Mouse (Mus musculus) large intestine, adult 2 months (tissue): ENCODE data around the gene Ear6. TPM values are rescaled to one million over a fixed set of nuclear protein-coding genes. Genes with fewer than 3 reads are reported as not detected.
"Not testable (repeated sequence)": the region's sequence is repeated elsewhere in the genome, so short reads cannot be mapped to it uniquely, and the experiment has no call there.

Experiments used
- DNase-seq: peaks from one replicate; pipeline ENCODE4 v3.0.0-alpha.2; 2012; ENCODE audit warnings: low read depth, low spot score
- WGBS: fragments of 180-500 bp; shearing (Covaris S2); methylation state at CpG from one replicate; pipeline ENCODE4 v1.1.7; 2018; 5-methylcytosine and 5-hydroxymethylcytosine counted together
- polyA plus RNA-seq: library from polyadenylated mRNA; depleted of rRNA; stranded (reverse); fragments of >200 nt; gene quantifications from 2 replicates; pipeline ENCODE4 v1.2.3, GENCODE M21; 2012; rRNA removed

Gene Ear6
- polyA plus RNA-seq = not detected in 2 replicates

DNA sequence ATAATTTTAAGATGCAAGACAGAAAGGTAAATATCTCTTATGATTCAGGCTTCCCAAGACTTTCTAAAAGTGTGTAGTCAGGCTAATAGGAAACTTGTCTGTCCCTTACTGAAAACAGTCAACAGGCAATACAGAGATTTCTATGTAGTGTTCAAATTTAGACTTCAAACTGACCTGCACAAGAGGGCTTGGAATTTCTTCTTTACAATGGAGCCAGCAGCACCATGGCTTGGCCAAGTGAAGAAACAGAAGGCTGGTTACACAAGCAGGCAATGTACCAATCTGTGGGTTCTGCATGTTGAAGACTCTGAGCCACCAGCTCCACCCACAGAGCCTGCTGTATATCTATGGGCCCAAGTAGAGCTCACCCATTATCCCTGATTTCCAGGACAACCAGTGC, at the start of gene Ear6:
Gene Ear6 (plus strand): TSS at position 301 of the 400 bp plus-strand sequence.
- DNase-seq = no peak

DNA sequence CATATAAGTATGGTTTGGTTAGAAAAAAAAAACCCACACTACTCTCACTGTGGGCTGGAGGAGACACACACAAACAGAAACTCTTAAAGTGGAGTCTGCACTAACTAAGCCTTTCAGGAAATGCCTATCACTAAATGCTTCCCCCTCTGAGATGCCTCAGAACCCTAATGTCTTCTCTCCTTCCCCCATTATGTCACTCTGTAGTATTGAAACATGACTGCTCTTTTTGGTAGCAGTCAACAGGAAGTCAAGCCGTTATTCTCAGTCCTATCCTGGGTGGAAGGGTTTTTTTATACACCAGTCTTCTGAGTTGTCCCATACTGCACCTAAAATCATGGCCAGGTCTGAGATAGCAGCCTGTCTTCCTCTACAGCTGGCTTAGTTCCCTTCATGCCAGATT, 26.9 kb upstream of the Ear6 start:
- no peak for DNase-seq
- 52% methylated on average over 1 of the region's 1 CpGs for WGBS

DNA sequence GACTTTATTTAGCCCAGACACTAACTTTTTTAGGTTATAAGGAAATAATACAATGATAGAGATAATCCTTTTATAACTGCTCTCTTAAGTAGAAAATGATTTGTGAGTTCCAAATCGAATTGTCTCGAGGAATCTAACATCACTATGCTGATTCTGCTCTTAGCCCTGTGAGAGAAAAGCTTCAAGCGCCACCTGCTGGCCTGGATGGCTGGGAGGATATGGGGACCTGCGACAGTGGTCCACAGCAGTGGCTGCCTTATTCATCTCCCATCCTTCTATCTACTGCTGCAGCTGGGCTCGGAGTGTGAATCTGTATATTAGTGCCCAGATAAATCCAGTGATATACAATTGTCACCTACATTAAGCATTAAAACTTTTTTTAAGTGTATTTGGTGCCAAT, 25.7 kb upstream of the Ear6 start:
- not testable (repeated sequence) for DNase-seq
- WGBS = 17% methylated on average over 5 of the region's 5 CpGs

DNA sequence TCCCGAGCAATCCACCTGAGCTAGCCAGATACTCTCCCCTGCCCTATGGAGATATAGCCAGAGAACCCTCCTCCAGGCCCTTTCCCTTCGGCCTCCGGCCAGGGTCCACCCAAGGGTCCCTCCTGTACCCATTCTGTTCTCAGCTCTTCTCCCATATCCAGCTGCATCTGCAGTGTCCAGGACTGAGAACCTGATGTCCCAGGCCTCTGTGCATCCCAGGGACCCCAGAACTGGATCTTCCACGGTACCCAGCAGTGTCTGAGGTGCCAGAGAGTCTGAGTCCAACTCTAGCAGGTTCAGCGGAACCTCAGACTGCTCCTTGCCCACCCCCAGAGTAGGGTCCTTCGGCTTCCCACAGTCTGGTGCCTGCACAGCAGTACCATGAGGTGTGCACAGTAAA, 24.3 kb upstream of the Ear6 start:
- DNase-seq = no peak
- 75% methylated on average over 6 of the region's 6 CpGs for WGBS

DNA sequence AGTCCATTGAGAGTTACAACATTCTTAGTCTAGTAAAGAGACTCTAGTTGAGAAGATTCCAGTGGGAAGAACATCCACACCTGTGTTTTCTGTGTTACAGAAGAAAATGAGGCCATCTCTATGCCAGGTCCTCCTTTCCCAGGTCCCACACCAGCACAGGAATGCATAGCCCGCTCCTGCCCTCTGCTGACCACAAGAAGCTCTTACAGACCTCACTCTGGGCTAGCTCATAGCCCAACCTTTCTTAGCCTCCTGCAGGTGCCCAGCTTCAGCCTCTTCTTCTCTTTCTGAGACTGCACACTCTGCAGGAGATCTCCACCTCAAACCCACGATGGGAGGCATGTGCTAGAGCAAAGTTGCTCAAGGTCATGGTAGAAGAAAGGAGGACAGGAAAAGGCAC, 15.0 kb upstream of the Ear6 start:
- 11% methylated on average over 2 of the region's 2 CpGs for WGBS
- not testable (repeated sequence) for DNase-seq

DNA sequence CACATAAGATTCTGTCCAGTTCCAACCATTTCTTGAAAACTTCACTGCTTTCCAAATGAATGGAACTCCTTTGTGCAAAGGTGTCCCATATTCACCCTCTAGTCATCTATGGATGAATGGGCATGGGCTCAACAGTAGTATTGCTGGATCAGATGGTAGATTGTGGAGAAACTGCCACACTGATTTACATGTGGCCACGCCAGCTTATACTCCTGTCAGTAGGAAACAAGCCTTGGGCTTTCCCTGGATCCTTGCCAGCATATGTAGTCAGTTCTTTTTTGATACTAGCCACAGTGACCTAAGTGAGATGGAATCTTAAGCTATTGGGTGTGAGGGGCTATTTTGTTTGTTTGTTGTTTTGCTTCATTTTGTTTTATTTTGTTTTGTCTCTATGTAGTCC, 11.2 kb upstream of the Ear6 start:
- 48% methylated on average over 1 of the region's 1 CpGs for WGBS

DNA sequence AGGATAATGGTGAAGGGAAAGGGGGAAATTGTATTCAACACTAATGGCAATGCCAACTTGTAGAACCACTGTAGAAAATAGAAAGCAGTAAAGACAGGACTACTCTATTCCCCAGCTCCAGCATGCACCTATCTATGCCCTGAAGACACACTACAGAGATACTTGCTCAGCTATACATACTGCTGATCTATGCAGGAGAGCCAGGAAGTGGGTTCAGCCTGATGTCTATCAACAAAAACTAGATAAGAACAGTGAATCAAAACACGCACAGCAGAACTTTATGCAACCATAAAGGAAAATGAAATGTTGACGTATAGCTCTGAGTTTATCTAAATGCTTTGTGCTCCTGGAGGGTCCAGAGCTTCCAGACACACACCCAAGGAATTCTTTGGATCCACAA, 10.7 kb upstream of the Ear6 start:
- DNase-seq = no peak
- 55% methylated on average over 2 of the region's 2 CpGs for WGBS

More for the DNA sequence above, 11.2 kb upstream of the Ear6 start:
- no peak for DNase-seq

DNA sequence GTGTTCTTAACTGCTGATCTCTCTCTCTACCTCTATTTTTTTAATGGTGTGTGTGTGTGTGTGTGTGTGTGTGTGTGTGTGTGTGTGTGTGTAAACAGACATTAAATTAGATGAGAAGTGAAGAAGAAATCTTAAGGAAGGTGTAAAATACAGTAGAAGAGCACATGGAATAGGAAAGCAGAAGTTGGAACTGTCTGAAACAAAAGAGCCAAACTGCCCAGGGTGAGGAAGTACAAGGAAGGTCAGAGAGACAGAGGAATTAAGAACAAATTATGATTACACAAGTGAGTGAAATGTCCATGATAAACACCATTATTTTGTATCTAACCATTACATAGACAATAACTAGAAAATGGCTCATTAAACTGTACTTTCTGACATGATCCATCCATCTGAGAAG, 9.6 kb upstream of the Ear6 start:
- no peak for DNase-seq

DNA sequence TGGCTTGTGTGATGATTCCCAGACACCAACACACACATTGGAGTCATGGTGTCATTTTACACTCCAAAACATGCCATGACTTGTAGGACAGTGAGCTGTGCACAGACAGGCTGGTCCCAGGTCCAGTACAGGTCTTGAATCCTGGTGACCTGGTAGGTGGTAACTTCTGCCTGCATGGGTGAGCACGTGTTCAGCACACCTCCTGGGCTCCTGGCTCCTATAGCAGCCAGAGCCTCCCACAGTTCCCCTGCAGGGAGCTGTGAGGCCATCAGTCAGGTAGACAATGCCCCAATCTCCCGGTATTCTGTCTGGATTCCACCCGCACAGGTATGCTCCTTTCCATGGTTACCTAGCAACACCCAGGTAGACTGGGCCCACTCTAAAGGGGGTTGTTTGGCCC, 6.9 kb upstream of the Ear6 start:
- WGBS = 41% methylated on average over 3 of the region's 3 CpGs
- DNase-seq = no peak

DNA sequence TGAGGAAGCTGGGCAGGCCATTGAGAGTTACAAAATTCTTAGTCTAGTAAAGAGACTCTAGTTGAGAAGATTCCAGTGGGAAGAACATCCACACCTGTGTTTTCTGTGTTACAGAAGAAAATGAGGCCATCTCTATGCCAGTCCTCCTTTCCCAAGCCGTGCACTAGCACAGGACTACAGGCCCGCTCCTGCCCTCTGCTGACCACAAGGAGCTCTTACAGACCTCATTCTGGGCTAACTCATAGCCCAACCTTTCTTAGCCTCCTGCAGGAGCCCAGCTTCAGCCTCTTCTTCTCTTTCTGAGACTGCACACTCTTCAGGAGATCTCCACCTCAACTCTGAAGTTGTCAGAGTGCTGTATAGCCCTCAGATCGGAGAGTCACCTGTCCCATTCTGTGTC, 2.5 kb upstream of the Ear6 start:
- not testable (repeated sequence) for DNase-seq
- 45% methylated on average over 3 of the region's 3 CpGs for WGBS

DNA sequence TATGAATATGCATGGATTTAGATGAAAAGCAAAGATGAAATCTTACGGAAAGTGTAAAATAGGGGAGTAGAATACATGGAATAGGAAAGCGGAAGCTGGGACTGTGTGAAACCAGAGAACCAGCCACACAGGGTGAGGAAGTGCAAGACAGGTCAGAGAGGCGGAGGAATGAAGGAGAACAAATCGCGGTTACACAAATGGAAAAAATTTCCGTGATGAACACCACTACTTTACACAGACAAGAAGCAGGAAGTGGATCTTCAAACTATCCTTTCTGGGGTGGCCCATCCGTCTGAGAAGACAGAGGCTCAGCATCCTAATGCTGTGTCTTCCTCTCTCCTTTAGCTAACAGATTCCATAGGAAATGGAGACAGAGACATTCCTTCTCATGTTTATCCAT, 1.8 kb downstream of the Ear6 start:
- WGBS = 68% methylated on average over 7 of the region's 7 CpGs
- DNase-seq = not testable (repeated sequence)

DNA sequence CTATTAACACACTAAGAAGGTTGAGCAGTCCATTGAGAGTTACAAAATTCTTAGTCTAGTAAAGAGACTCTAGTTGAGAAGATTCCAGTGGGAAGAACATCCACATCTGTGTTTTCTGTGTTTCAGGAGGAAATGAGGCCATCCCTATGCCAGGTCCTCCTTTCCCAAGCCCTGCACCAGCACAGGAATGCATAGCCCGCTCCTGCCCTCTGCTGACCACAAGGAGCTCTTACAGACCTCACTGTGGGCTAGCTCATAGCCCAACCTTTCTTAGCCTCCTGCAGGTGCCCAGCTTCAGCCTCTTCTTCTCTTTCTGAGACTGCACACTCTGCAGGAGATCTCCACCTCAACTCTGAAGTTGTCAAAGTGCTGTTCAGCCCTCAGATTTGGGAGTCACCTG, 10.1 kb downstream of the Ear6 start:
- WGBS = 10% methylated on average over 1 of the region's 1 CpGs
- DNase-seq = not testable (repeated sequence)

DNA sequence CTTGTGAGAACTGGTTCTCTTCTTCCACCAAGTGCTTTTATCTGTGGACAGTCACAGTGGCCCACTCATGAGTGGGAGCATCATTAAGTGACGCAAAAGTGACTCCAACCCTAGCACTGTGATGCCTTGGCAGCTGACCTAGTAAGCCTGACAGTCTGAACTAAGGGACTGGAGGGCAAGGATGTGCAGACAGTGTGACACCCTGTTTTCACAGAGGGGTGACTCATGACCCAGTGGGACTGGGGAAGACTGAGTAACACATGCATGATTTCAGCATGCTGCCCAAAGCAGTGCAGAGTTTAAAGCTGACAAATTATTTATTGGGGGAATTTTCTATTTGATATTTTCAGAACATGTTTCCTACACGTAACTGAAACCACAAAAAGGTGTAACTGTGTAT, 17.3 kb downstream of the Ear6 start:
- no peak for DNase-seq
- 65% methylated on average over 2 of the region's 2 CpGs for WGBS

DNA sequence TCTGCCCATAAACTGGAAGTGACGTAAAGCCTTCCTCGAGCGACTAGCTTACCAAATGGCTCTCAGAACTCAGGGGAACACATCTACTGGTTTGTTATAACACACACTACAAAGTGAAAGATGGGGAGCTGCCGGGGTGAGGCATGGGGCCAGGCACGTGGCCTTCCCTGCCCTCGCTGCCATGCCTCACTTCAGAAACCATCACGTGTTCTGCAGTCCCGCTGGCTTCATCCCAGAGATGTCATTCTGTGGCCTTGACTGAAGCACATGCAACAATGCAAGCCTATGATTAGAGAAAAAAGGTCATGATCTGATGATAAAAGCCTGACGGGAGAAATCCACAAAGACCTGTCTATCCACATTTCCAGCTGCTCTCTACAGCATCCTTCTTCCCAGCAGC, 18.2 kb downstream of the Ear6 start:
- DNase-seq = no peak
- 64% methylated on average over 9 of the region's 9 CpGs for WGBS

DNA sequence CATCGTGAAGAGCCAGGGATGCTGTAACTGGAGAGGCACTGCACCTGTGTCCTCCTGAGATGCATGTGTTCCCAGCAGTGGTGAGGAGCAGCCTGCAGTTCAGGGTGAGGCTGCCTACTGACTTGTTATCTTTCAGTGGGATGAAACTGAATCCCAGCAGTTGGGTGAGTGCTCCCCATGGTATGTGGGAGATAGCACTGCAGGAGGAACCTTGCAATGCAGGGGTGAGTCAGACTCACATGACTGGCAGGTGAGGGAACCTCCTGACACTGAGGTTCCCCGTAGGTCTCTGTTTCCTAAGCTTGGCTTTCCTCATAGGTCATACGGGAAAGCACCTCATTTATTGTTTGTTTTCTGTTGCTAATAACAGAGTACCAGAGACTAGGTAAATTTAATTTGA, 24.0 kb downstream of the Ear6 start:
- WGBS = 43% methylated on average over 3 of the region's 3 CpGs
- no peak for DNase-seq

DNA sequence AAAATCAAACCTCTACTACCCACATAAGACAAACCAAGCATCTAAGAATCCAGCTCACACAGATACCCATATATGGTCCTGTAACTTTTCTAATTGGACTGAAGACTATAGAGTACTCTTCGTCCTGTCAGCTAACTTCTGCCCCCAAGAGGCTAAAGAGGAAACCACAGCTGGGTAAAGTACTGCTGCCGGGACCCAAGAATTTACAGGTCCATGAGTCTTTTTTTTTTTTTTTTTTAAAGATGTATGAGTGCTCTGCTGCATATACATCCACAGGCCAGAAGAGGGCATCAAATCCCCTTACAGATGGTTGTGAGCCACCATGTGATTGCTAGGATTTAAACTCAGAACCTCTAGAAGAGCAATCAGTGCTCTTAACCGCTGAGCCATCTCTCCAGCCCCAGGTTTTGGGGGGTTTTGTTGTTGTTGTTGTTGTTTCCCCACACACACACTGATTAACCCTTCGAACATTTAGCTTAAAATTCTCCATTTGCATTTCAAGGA, 30.1 kb downstream of the Ear6 start:
- whole genome bisulfite sequencing = under 1% methylated on average over 4 of the region's 4 CpGs
- peak; percentile 67 for DNase-seq

DNA sequence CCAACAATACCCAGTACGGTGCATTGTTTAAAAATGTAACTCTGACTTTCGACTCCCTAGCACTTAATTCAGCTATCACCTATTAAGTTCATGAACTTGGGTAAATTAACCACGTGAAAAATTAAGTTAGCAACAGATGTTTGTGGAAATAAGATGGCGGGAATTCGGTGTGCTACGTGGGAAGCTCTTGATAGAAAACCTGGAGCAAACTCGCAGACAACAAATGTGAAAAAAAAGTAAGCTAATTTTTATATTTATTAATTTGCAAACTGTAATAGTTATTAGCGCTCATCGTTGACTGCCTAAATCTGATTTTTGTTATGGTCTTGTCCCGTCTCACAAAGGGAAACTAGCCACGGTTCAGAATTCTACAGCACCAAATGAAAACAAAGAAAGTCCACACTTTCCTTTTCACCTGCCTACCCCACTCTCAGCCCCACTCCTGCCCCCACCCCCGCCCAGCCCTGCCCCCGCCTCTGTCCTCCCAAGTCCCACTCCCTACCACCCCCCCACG, 30.6 kb downstream of the Ear6 start:
- peak; percentile 25 for DNase-seq

DNA sequence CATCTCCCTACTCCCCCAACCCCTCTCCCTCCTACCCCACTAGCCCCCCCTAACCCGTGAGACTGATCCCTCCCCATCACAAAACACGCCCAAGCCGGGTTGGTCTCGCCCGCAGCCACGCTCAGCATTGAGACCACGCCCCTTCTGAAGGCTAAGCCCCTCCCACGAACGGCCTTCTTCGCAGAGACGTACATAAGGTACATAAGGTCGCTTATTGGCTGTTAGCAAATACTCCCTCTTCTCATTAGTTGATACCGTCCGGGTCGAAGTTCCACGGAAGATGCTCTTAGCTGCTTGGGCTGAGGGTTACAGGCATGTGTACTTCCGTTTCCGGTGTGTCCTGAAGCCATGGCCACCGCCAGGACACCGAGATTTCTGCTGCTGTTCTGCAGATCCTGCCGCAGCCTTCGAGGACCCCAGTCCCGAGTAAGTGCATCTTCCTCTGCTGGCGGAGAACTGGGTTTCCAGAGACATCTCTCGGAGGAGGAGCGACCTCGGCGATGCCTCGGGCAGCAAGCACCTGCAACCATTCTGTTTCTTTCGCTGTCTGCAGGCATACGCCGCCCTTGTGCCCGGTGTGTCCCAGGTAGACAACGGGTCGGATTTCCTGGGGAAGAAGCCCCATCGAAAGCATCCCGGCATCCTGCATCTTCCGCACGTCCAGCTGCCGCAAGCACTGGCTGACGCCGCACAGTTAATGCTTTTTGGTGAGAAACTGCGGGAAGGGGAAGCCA, 31.3 kb downstream of the Ear6 start, which contains the start of gene Mettl17:
Gene Mettl17 (plus strand): TSS at position 245 of the 734 bp plus-strand sequence.
- peak; percentile 96 for DNase-seq
- under 1% methylated on average over 43 of the region's 43 CpGs for WGBS

More for the DNA sequence above, 30.6 kb downstream of the Ear6 start:
- WGBS = 1% methylated on average over 14 of the region's 14 CpGs

DNA sequence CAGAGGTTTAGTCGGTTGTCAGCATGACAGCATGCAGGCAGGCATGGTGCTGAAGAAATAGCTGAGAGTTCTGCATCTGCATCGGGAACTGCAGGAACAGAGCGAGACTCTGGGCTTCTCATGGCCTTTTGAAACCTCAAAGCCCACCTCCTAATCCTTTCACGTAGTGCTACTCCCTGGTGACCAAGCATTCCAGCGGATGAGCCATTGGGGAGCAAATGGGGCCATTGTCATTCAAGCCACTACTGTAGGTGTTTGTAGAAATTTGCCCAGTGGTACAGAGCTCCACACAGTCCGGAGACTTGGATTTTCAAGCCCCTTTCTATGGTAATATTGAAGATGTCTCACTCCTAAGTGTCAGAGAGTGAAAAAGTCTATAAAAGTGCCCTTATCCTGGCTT, 32.6 kb downstream of the Ear6 start:
- 70% methylated on average over 6 of the region's 6 CpGs for WGBS
- DNase-seq = no peak

DNA sequence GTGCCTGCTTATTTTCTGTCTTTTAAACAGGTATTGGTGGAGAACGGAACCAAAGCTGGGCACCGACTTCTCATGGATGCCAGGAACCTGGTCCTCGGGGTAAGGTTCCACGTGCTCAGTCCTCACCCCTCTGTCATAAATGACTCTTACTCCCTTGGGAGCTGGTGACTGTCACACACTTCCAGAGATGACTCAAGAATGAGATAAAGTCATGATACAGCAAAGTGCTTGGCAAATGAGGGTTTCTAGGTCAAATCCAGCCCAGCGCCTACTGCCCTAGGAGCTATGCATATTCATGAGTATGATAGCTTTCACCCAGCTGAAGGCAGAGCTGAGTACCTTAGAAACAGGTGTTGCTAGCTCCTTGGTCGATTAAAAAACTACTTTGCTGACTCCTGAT, 36.3 kb downstream of the Ear6 start:
- DNase-seq = no peak
- WGBS = 90% methylated on average over 6 of the region's 6 CpGs

DNA sequence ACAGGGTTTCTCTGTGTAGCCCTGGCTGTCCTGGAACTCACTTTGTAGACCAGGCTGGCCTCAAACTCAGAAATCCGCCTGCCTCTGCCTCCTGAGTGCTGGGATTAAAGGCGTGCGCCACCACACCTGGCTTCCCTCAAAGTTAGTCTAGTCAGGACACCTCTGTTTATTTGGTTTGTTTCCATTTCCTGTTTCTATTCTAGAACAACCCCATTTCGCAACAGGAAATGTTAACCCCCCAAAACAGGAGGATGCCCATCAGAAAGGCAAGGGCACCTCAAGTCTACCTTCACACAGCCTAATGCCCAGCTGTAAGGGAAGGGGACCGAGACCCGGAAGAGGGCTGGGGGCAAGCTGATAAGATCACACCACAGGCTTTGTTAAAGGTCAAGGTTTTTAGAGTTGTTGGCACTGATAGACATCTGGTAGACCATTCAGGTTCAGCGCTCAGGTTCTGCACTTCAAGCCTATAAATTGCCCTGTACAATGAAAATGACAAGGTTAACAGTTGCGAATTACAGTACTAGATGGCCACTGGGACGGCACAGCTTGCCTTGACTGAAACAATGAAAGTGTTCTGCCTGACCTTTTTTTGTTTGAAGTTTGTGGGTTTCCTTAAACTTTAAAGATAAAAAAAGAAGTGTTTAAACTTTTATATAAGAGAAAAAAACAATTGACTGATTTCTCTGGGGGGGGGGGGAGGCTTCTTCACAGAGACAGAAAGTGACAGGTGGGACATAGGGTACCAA, 38.9 kb downstream of the Ear6 start, which contains the start of gene Slc39a2:
Gene Slc39a2 (plus strand): TSS at position 699 of the 749 bp plus-strand sequence.
- no peak for DNase-seq
- WGBS = 86% methylated on average over 9 of the region's 9 CpGs
